Mouse (Mus musculus): ENCODE data around the gene Ndufa5.

Gene Ndufa5

GRCm38 (mm10) chr6:24516197-24516596 lies 11.6 kb downstream of the Ndufa5 start:
- DNase-seq (ENCODE audit: low spot score), result no peak

GRCm38 (mm10) chr6:24514552-24515284 lies 13.1 kb downstream of the Ndufa5 start, which contains the start of gene Iqub:
TSS of gene Iqub (minus strand) at chr6:24515067.
- no peak for DNase-seq (ENCODE audit: low spot score)

GRCm38 (mm10) chr6:24504141-24504540 lies 23.7 kb downstream of the Ndufa5 start:
- no peak for DNase-seq (ENCODE audit: low spot score)

- no peak for DNase-seq (ENCODE audit: low spot score)
These were observed 37.5 kb downstream of the Ndufa5 start for GRCm38 (mm10) chr6:24490341-24490740.

- DNase-seq (ENCODE audit: low spot score), result no peak
These were observed 41.3 kb downstream of the Ndufa5 start for GRCm38 (mm10) chr6:24486530-24486929.

- no peak for DNase-seq (ENCODE audit: low spot score)
These were observed 57.2 kb downstream of the Ndufa5 start for GRCm38 (mm10) chr6:24470571-24471132.

- DNase-seq (ENCODE audit: low spot score), result no peak
These were observed 57.7 kb downstream of the Ndufa5 start for GRCm38 (mm10) chr6:24470135-24470534.
